Mouse (Mus musculus): ENCODE data around the gene Hexb. TPM values are rescaled to one million over a fixed set of nuclear protein-coding genes. Genes with fewer than 3 reads are reported as not detected.

The Hexb gene
- polyA plus RNA-seq, 1 experiment from 2014 or later: 26.6 TPM

DNA sequence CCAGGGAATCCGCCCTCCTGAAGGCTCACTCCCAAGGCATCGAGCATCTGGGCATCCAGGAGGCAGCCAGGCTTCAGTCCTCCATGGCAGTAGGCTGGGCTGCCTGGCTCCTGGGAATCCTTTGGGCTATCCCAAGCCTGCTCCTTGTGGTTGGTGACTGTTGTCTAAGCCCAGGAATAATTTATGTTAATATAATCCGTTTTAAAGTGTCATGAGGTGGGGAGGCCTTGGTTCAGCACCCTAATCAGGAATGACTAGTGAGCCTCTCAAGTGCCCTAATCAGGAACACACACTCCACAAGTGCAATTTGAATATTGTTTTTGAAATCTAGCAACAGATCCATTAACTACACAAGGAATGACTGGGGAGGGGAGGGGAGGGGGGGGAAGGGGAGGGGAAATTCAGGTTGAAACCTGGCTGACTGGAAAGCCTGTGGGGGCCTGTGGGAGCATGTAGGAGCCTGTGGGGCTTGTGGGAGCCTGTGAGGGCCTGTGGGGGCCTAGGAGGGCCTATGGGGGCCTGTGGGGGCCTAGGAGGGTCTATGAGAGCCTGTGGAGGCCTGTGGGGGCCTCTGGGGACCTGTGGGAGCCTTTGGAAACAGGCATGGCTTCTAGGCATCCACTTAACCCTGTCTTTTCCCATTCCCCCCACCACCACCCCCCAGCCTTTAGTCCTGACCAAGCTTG, 16.6 kb upstream of the Hexb start:
- no peak for DNase-seq (ENCODE audit: low spot score)
- H3K27ac ChIP-seq (ENCODE audit: low read depth, low read length): no peak overlapping the region
- H3K36me3 ChIP-seq (ENCODE audit: control insufficient read depth, insufficient read depth, low read length): no peaks in the 10 kb centered on the region
- H3K4me2 ChIP-seq (replicated peaks; ENCODE audit: low read depth, low read length): no peak overlapping the region
- WGBS: 65% methylated on average over 3 of the region's 3 CpGs
- H3K4me3 ChIP-seq (ENCODE audit: low read depth, low read length): no peak overlapping the region
- H3K4me1 ChIP-seq (replicated peaks; ENCODE audit: control insufficient read depth, insufficient read depth, low read length): no peaks in the 10 kb centered on the region
- H3K9me3 ChIP-seq (ENCODE audit: control insufficient read depth, low read length): no peaks in the 10 kb centered on the region
- no peaks in the 10 kb centered on the region for H3K27me3 ChIP-seq (ENCODE audit: control insufficient read depth, insufficient read depth, low read length)
- no peak overlapping the region for H3K9ac ChIP-seq (ENCODE audit: low read depth, low read length)
- ATAC-seq (ENCODE audit: low FRiP score): no peak

DNA sequence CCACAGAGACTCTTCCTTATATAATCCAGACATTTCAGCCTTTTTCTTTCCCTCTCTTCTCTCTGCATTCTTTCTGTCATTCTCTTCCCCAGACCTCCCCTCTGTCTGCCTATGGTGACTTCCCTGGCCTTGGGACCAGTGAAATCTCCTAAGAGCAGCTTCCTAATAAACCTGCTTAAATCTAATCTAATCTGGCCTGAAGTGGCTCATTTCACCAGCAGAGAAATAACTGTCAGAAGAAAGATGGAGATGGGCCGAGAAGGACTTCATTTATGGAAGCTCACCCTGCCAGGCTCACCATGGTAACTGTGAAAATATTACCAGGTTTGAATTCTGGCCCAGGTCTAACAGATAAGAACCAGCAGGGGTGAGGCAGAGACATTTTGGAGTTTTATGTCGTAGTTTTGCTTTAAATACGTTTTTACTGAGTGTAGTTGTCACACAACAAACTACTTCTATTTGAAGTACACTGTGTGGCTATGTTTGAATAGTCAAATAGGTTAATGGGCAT, 10.4 kb upstream of the Hexb start:
- DNase-seq (ENCODE audit: low spot score) (no peak), ATAC-seq (ENCODE audit: low FRiP score) (no peak)

DNA sequence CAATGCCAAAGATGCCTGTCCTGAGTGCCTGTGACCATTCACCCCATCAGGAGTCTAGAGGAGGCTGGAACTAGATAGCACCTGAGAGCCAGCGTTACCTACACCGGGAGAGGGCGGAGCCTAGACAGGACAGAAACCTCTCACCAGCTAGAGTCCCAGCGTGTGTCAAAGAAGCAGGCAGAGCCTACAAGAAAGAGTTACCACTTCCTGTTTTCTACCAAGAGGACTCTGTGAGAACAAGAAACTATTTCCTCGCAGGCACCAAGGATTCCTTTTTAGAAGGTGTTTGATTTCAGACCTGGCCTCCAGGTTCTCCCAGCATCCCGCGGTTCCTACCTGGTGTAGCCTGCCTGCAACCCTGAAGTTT, 9.9 kb upstream of the Hexb start:
- Histone ChIP-seq H3K4me2 (replicated peaks; ENCODE audit: low read depth, low read length) (no peak overlapping the region), H3K27me3 (ENCODE audit: control insufficient read depth, insufficient read depth, low read length) (no peaks in the 10 kb centered on the region), H3K36me3 (ENCODE audit: control insufficient read depth, insufficient read depth, low read length) (no peaks in the 10 kb centered on the region), H3K4me3 (ENCODE audit: low read depth, low read length) (no peak overlapping the region), H3K27ac (ENCODE audit: low read depth, low read length) (no peak overlapping the region), H3K9ac (ENCODE audit: low read depth, low read length) (no peak overlapping the region), H3K9me3 (ENCODE audit: control insufficient read depth, low read length) (no peaks in the 10 kb centered on the region), H3K4me1 (replicated peaks; ENCODE audit: control insufficient read depth, insufficient read depth, low read length) (no peaks in the 10 kb centered on the region)
- WGBS: 61% methylated on average over 7 of the region's 7 CpGs
- no peak for ATAC-seq (ENCODE audit: low FRiP score)
- DNase-seq (ENCODE audit: low spot score): no peak

More for the DNA sequence above, 10.4 kb upstream of the Hexb start:
- Histone ChIP-seq H3K9me3 (ENCODE audit: control insufficient read depth, low read length) (no peaks in the 10 kb centered on the region), H3K27ac (ENCODE audit: low read depth, low read length) (no peak overlapping the region), H3K36me3 (ENCODE audit: control insufficient read depth, insufficient read depth, low read length) (no peaks in the 10 kb centered on the region), H3K4me1 (replicated peaks; ENCODE audit: control insufficient read depth, insufficient read depth, low read length) (no peaks in the 10 kb centered on the region), H3K4me3 (ENCODE audit: low read depth, low read length) (no peak overlapping the region), H3K27me3 (ENCODE audit: control insufficient read depth, insufficient read depth, low read length) (no peaks in the 10 kb centered on the region), H3K4me2 (replicated peaks; ENCODE audit: low read depth, low read length) (no peak overlapping the region), H3K9ac (ENCODE audit: low read depth, low read length) (no peak overlapping the region)
- 82% methylated on average over 3 of the region's 3 CpGs for WGBS

DNA sequence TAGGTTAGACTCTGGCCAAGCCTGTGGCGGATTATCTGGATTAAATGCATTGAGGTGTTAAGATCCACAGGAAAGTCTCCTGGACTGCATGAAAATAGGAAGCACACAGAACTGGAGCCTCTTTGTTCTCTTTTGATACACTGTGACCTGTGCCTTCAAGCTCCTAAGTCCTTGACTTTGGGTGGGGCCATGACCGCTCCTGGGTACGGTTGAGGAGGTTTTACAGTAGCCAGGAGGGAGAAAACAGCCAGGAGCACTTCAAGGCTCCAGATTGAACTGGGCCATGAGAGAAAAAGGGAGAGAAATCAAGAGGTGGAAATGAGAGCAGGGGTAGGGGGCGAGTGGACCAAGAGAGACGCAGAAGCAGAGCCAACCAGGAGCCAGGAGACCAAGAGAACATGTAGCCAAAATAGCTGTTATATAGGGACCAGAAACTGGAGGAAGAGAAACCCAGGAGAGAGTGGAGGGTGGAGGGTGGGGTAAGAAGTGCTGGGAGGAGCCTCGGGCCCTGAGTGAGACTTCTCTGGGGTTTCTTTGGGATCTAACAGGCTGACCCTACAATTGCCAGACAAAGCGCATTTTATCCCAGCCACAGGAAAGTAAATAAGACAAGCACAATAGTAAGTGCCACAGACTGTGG, 9.4 kb upstream of the Hexb start:
- Histone ChIP-seq H3K27ac (ENCODE audit: low read depth, low read length) (no peak overlapping the region), H3K4me3 (ENCODE audit: low read depth, low read length) (no peak overlapping the region), H3K9ac (ENCODE audit: low read depth, low read length) (no peak overlapping the region), H3K36me3 (ENCODE audit: control insufficient read depth, insufficient read depth, low read length) (no peaks in the 10 kb centered on the region), H3K4me2 (replicated peaks; ENCODE audit: low read depth, low read length) (no peak overlapping the region), H3K27me3 (ENCODE audit: control insufficient read depth, insufficient read depth, low read length) (no peaks in the 10 kb centered on the region), H3K9me3 (ENCODE audit: control insufficient read depth, low read length) (no peaks in the 10 kb centered on the region), H3K4me1 (replicated peaks; ENCODE audit: control insufficient read depth, insufficient read depth, low read length) (no peaks in the 10 kb centered on the region)
- no peak for DNase-seq (ENCODE audit: low spot score)
- WGBS: 86% methylated on average over 7 of the region's 7 CpGs
- no peak for ATAC-seq (ENCODE audit: low FRiP score)

DNA sequence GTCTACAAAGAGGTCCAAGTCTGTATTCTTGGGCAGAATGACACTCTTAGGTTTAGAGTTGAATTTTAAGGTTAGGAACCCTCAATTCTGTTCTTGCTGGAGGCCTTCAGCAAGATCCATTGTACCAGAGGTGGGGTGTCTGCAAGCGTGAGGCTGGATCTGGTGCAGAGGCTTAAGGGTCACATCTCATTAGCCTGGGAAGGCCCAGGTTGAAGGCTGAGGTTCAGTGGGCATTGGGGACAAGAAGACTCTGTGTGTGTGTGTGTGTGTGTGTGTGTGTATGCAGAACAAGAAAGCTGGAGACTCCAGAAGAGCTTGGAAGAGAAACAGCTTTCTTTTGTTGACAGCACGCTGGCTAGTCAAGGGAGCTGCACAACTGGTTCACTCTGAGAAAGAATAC, 7.9 kb upstream of the Hexb start:
- WGBS: 70% methylated on average over 2 of the region's 2 CpGs
- no peak overlapping the region for H3K27ac ChIP-seq (ENCODE audit: low read depth, low read length)
- H3K4me3 ChIP-seq (ENCODE audit: low read depth, low read length): no peak overlapping the region
- no peaks in the 10 kb centered on the region for H3K9me3 ChIP-seq (ENCODE audit: control insufficient read depth, low read length)
- no peak overlapping the region for H3K4me2 ChIP-seq (replicated peaks; ENCODE audit: low read depth, low read length)
- ATAC-seq (ENCODE audit: low FRiP score): no peak
- H3K9ac ChIP-seq (ENCODE audit: low read depth, low read length): no peak overlapping the region
- no peak for DNase-seq (ENCODE audit: low spot score)
- no peaks in the 10 kb centered on the region for H3K4me1 ChIP-seq (replicated peaks; ENCODE audit: control insufficient read depth, insufficient read depth, low read length)
- H3K36me3 ChIP-seq (ENCODE audit: control insufficient read depth, insufficient read depth, low read length): no peaks in the 10 kb centered on the region
- H3K27me3 ChIP-seq (ENCODE audit: control insufficient read depth, insufficient read depth, low read length): no peaks in the 10 kb centered on the region

DNA sequence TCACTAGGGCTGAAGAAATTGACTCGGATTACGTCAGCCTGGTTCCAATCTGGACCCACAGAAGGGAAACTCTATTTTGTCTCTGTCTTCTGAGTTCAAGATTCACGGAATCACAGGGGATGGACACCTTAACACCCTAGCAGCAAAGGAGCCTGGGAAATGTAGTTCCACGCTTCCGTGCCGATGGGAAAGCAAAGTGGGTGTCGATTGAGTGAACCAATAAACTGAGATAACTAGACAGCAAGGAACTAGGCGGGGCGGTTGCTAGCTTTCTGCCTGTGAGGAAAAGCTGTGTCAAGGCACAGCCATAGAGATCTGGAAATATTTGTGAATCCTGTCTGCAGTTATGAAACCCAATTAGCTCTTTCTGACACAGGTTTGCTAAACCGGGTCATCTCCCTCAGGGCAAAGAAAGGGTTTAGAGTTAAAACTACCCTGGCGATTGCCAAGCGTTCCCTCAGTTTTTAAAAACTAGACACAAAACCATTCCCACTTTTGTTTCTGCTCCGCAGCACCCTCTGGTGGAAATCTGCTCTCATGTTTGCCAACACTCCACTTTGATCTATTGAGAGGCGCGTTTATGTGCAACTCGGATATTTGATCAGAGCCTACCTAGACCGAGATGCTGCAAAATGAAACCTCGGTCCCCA, 7.0 kb upstream of the Hexb start:
- no peak overlapping the region for H3K27ac ChIP-seq (ENCODE audit: low read depth, low read length)
- no peaks in the 10 kb centered on the region for H3K36me3 ChIP-seq (ENCODE audit: control insufficient read depth, insufficient read depth, low read length)
- ATAC-seq (ENCODE audit: low FRiP score): peak; percentile 71; the same call in 1 of the 2 replicates
- no peaks in the 10 kb centered on the region for H3K4me1 ChIP-seq (replicated peaks; ENCODE audit: control insufficient read depth, insufficient read depth, low read length)
- H3K9me3 ChIP-seq (ENCODE audit: control insufficient read depth, low read length): no peaks in the 10 kb centered on the region
- H3K9ac ChIP-seq (ENCODE audit: low read depth, low read length): peak overlapping the region; percentile 8; the same call in 1 of the 2 replicates
- H3K4me3 ChIP-seq (ENCODE audit: low read depth, low read length): peak overlapping the region; percentile 26; the same call in 1 of the 2 replicates
- peak; percentile 85 for DNase-seq (ENCODE audit: low spot score)
- no peaks in the 10 kb centered on the region for H3K27me3 ChIP-seq (ENCODE audit: control insufficient read depth, insufficient read depth, low read length)
- peak overlapping the region; percentile 40 for H3K4me2 ChIP-seq (replicated peaks; ENCODE audit: low read depth, low read length)
- 14% methylated on average over 18 of the region's 18 CpGs for WGBS

DNA sequence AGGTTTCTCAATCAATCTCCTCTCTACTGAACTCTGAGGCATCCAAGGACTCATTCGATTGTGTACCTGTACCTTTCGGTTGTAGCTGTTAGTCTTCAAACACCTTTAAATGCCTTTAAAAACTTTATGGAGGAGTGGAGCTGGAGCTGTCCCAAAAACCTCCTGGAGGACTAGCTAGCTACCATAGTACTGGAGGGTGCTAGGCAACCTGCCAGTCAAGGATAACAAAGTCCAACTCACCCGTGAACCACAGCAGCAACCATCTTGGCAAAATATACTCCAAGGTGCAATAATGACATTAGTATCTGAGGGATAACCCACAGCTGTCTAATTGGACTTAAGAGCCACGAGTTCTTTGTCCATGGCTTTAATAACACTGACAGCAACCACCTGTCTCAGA, 3.7 kb upstream of the Hexb start:
- ATAC-seq (ENCODE audit: low FRiP score) (no peak), DNase-seq (ENCODE audit: low spot score) (no peak)
- H3K27me3 ChIP-seq (ENCODE audit: control insufficient read depth, insufficient read depth, low read length): no peaks in the 10 kb centered on the region
- no peak overlapping the region for H3K4me2 ChIP-seq (replicated peaks; ENCODE audit: low read depth, low read length)
- H3K27ac ChIP-seq (ENCODE audit: low read depth, low read length): no peak overlapping the region
- no peaks in the 10 kb centered on the region for H3K9me3 ChIP-seq (ENCODE audit: control insufficient read depth, low read length)
- H3K36me3 ChIP-seq (ENCODE audit: control insufficient read depth, insufficient read depth, low read length): no peaks in the 10 kb centered on the region
- WGBS: 85% methylated on average over 4 of the region's 4 CpGs
- H3K4me1 ChIP-seq (replicated peaks; ENCODE audit: control insufficient read depth, insufficient read depth, low read length): no peaks in the 10 kb centered on the region; the same call in 1 of the 2 replicates
- no peak overlapping the region for H3K4me3 ChIP-seq (ENCODE audit: low read depth, low read length)
- H3K9ac ChIP-seq (ENCODE audit: low read depth, low read length): no peak overlapping the region

DNA sequence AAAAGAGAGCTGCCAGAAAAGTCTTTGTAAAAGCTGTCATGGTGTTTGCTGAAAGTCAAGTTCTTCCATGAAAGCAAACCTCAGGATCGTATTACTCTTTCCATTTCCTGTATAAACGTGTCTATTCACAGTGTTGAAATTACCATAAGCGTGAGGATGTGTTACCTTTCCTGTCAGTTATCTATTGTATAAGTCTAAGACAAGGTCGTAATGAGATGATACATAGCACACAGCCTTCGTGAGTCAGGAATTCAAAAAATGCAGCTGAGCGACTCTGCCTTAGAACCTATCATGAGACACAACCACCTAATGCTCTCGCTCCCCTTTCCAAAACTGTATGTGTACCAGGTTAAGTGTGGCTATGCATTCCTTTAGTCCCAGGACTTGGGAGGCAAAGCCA, 2.9 kb upstream of the Hexb start:
- 73% methylated on average over 7 of the region's 7 CpGs for WGBS
- H3K9ac ChIP-seq (ENCODE audit: low read depth, low read length): no peak overlapping the region
- H3K4me1 ChIP-seq (replicated peaks; ENCODE audit: control insufficient read depth, insufficient read depth, low read length): no peaks in the 10 kb centered on the region; the same call in 1 of the 2 replicates
- H3K27me3 ChIP-seq (ENCODE audit: control insufficient read depth, insufficient read depth, low read length): no peaks in the 10 kb centered on the region
- no peaks in the 10 kb centered on the region for H3K36me3 ChIP-seq (ENCODE audit: control insufficient read depth, insufficient read depth, low read length)
- H3K4me2 ChIP-seq (replicated peaks; ENCODE audit: low read depth, low read length): no peak overlapping the region
- no peak for DNase-seq (ENCODE audit: low spot score)
- no peak overlapping the region for H3K4me3 ChIP-seq (ENCODE audit: low read depth, low read length)
- no peak for ATAC-seq (ENCODE audit: low FRiP score)
- H3K27ac ChIP-seq (ENCODE audit: low read depth, low read length): no peak overlapping the region
- H3K9me3 ChIP-seq (ENCODE audit: control insufficient read depth, low read length): no peaks in the 10 kb centered on the region

Data from hindbrain, embryonic 11.5 days (tissue).